Mouse (Mus musculus) hindbrain, embryonic 12.5 days (tissue): ENCODE measurements around the gene Pkmyt1. TPM values are rescaled to one million over a fixed set of nuclear protein-coding genes. Genes with fewer than 3 reads are reported as not detected.

Experiments
- ATAC-seq: fragments of 200-750 bp; cut with Nextera tagmentation; 2 replicates; pipeline ENCODE4 v1.8.0; 2017; ENCODE audit warnings: moderate TSS enrichment; ENCODE audit not compliant: low FRiP score
- H3K27ac ChIP-seq: fragments of 300-500 bp; sonication (generic); 2 replicates; pipeline ENCODE4 v1.5.1; 2016; ENCODE audit warnings: mild to moderate bottlenecking
- H3K27me3 ChIP-seq: fragments of 300-500 bp; sonication (generic); 2 replicates; pipeline ENCODE4 v1.6.1; 2016; ENCODE audit warnings: mild to moderate bottlenecking
- H3K36me3 ChIP-seq: fragments of 300-500 bp; sonication (generic); 2 replicates; pipeline ENCODE4 v1.6.1; 2016; ENCODE audit warnings: mild to moderate bottlenecking
- H3K4me1 ChIP-seq: fragments of 300-500 bp; sonication (generic); 2 replicates; pipeline ENCODE4 v1.6.1; 2016
- H3K4me2 ChIP-seq: fragments of 300-500 bp; sonication (generic); replicated peaks from 2 replicates; pipeline ENCODE4 v1.6.1; 2016; ENCODE audit warnings: mild to moderate bottlenecking
- H3K4me3 ChIP-seq: fragments of 300-500 bp; sonication (generic); 2 replicates; pipeline ENCODE4 v1.5.1; 2016; ENCODE audit warnings: mild to moderate bottlenecking
- H3K9ac ChIP-seq: fragments of 300-500 bp; sonication (generic); 2 replicates; pipeline ENCODE4 v1.6.1; 2016; ENCODE audit warnings: mild to moderate bottlenecking, moderate library complexity
- H3K9me3 ChIP-seq: fragments of 300-500 bp; sonication (generic); replicated peaks from 2 replicates; pipeline ENCODE4 v1.6.1; 2016; ENCODE audit warnings: mild to moderate bottlenecking
- WGBS: fragments of 180-500 bp; shearing (Covaris S2); methylation state at CpG from one replicate; pipeline ENCODE4 v1.1.7; 2016; 5-methylcytosine and 5-hydroxymethylcytosine counted together
- polyA plus RNA-seq: library from polyadenylated mRNA; unstranded; fragments of >200 nt; fragmentation: Nextera tagmentation; extraction: Ambion mirVana; gene quantifications from 2 replicates; pipeline ENCODE4 v1.2.1, GENCODE M21; 2016

Gene Pkmyt1
- polyA plus RNA-seq, 1 experiment from 2014 or later, result 31.2 TPM

GRCm38 (mm10) chr17:23742210-23742793 is 16.2 kb downstream of the Pkmyt1 start:
- Histone ChIP-seq H3K4me1 (peaks cover 47% of the 10 kb centered on the region), H3K27me3 (peaks cover 77% of the 10 kb centered on the region), H3K9ac (peak overlapping the region; percentile 27; the same call in 1 of the 2 replicates), H3K27ac (no peak overlapping the region), H3K4me3 (peak overlapping the region; percentile 15), H3K9me3 (no peaks in the 10 kb centered on the region), H3K4me2 (peak overlapping the region; percentile 44), H3K36me3 (peaks cover 7% of the 10 kb centered on the region; the same call in 1 of the 2 replicates)
- ATAC-seq, result no peak
- 8% methylated on average over 44 of the region's 44 CpGs for WGBS

- peaks cover 43% of the 10 kb centered on the region for H3K4me1 ChIP-seq
- no peak overlapping the region for H3K27ac ChIP-seq
- no peak overlapping the region for H3K4me3 ChIP-seq
- no peaks in the 10 kb centered on the region for H3K9me3 ChIP-seq
- ATAC-seq, result no peak
- 0 out of 2 replicates have a peak, but pooled peaks cover under 1% of the 10 kb centered on the region for H3K36me3 ChIP-seq
- H3K9ac ChIP-seq, result no peak overlapping the region
- no peak overlapping the region for H3K4me2 ChIP-seq
- peaks cover 78% of the 10 kb centered on the region for H3K27me3 ChIP-seq
- WGBS, result 63% methylated on average over 12 of the region's 12 CpGs
These were observed 16.8 kb downstream of the Pkmyt1 start for GRCm38 (mm10) chr17:23742941-23743340.

- Histone ChIP-seq H3K4me2 (no peak overlapping the region), H3K9ac (no peak overlapping the region), H3K4me1 (peaks cover 37% of the 10 kb centered on the region), H3K9me3 (no peaks in the 10 kb centered on the region), H3K4me3 (no peak overlapping the region), H3K27me3 (peaks cover 79% of the 10 kb centered on the region), H3K27ac (no peak overlapping the region), H3K36me3 (no peaks in the 10 kb centered on the region)
- WGBS, result 18% methylated on average over 8 of the region's 8 CpGs
- ATAC-seq, result no peak
These were observed 17.9 kb downstream of the Pkmyt1 start for GRCm38 (mm10) chr17:23744076-23744475.

GRCm38 (mm10) chr17:23744651-23745050 is 18.5 kb downstream of the Pkmyt1 start:
- no peak overlapping the region for H3K9ac ChIP-seq
- 3% methylated on average over 14 of the region's 14 CpGs for WGBS
- peaks cover 32% of the 10 kb centered on the region for H3K4me1 ChIP-seq
- peaks cover 77% of the 10 kb centered on the region for H3K27me3 ChIP-seq
- H3K36me3 ChIP-seq, result no peaks in the 10 kb centered on the region
- no peak for ATAC-seq
- 0 out of 2 replicates have a peak overlapping the region, but pooled peaks have one; percentile 65 for H3K4me2 ChIP-seq
- H3K9me3 ChIP-seq, result no peaks in the 10 kb centered on the region
- no peak overlapping the region for H3K27ac ChIP-seq
- H3K4me3 ChIP-seq, result no peak overlapping the region

- peaks cover 30% of the 10 kb centered on the region for H3K4me1 ChIP-seq
- H3K27ac ChIP-seq, result no peak within 1 kb of the TSS
These were observed 19.4 kb downstream of the Pkmyt1 start, which contains the start of gene Kremen2 for GRCm38 (mm10) chr17:23745301-23746251. Kremen2 (minus strand) TSS chr17:23745833.

GRCm38 (mm10) chr17:23746311-23746710 is 20.2 kb downstream of the Pkmyt1 start:
- H3K4me2 ChIP-seq, result peak overlapping the region; percentile 65
- no peak overlapping the region for H3K9ac ChIP-seq
- H3K27ac ChIP-seq, result no peak overlapping the region
- 3% methylated on average over 12 of the region's 12 CpGs for WGBS
- no peak for ATAC-seq
- H3K9me3 ChIP-seq, result no peaks in the 10 kb centered on the region
- peak overlapping the region; percentile 31; the same call in 1 of the 2 replicates for H3K4me3 ChIP-seq
- H3K36me3 ChIP-seq, result peaks cover 1% of the 10 kb centered on the region
- peaks cover 27% of the 10 kb centered on the region for H3K4me1 ChIP-seq
- H3K27me3 ChIP-seq, result peaks cover 67% of the 10 kb centered on the region

More at GRCm38 (mm10) chr17:23745301-23746251, 19.4 kb downstream of the Pkmyt1 start, which contains the start of gene Kremen2:
- no peak for ATAC-seq
- H3K27me3 ChIP-seq, result peaks cover 74% of the 10 kb centered on the region
- no peaks in the 10 kb centered on the region for H3K36me3 ChIP-seq
- H3K4me2 ChIP-seq, result peak within 1 kb of the TSS; percentile 65
- H3K9me3 ChIP-seq, result no peaks in the 10 kb centered on the region
- under 1% methylated on average over 39 of the region's 45 CpGs for WGBS
- H3K9ac ChIP-seq, result peak within 1 kb of the TSS; percentile 39; the same call in 1 of the 2 replicates
- H3K4me3 ChIP-seq, result peak within 1 kb of the TSS; percentile 31

GRCm38 (mm10) chr17:23746767-23747166 is 20.6 kb downstream of the Pkmyt1 start:
- Histone ChIP-seq H3K9me3 (no peaks in the 10 kb centered on the region), H3K4me3 (no peak overlapping the region), H3K27ac (no peak overlapping the region), H3K27me3 (peaks cover 62% of the 10 kb centered on the region), H3K4me1 (peaks cover 27% of the 10 kb centered on the region), H3K36me3 (peaks cover 6% of the 10 kb centered on the region), H3K4me2 (no peak overlapping the region), H3K9ac (no peak overlapping the region)
- 86% methylated on average over 3 of the region's 3 CpGs for WGBS
- no peak for ATAC-seq

- WGBS, result 80% methylated on average over 3 of the region's 3 CpGs
- Histone ChIP-seq H3K4me3 (no peak overlapping the region), H3K27me3 (peaks cover 55% of the 10 kb centered on the region), H3K4me2 (no peak overlapping the region), H3K9ac (no peak overlapping the region), H3K9me3 (no peaks in the 10 kb centered on the region), H3K36me3 (peaks cover 13% of the 10 kb centered on the region), H3K4me1 (peaks cover 21% of the 10 kb centered on the region), H3K27ac (no peak overlapping the region)
- ATAC-seq, result no peak
These were observed 21.3 kb downstream of the Pkmyt1 start for GRCm38 (mm10) chr17:23747471-23747870.

GRCm38 (mm10) chr17:23748026-23748425 is 21.9 kb downstream of the Pkmyt1 start:
- Histone ChIP-seq H3K9me3 (no peaks in the 10 kb centered on the region), H3K9ac (no peak overlapping the region), H3K4me3 (no peak overlapping the region), H3K27me3 (peaks cover 50% of the 10 kb centered on the region), H3K4me2 (no peak overlapping the region), H3K27ac (no peak overlapping the region), H3K4me1 (peaks cover 21% of the 10 kb centered on the region), H3K36me3 (peaks cover 19% of the 10 kb centered on the region)
- WGBS, result 44% methylated on average over 6 of the region's 6 CpGs
- no peak for ATAC-seq

- no peak overlapping the region for H3K4me3 ChIP-seq
- no peak overlapping the region for H3K9ac ChIP-seq
- WGBS, result 36% methylated on average over 10 of the region's 10 CpGs
- no peak overlapping the region; the same call in 1 of the 2 replicates for H3K4me2 ChIP-seq
- no peaks in the 10 kb centered on the region for H3K9me3 ChIP-seq
- H3K27me3 ChIP-seq, result peaks cover 42% of the 10 kb centered on the region
- ATAC-seq, result no peak
- H3K36me3 ChIP-seq, result peaks cover 26% of the 10 kb centered on the region
- H3K4me1 ChIP-seq, result peaks cover 21% of the 10 kb centered on the region
- no peak overlapping the region for H3K27ac ChIP-seq
These were observed 22.7 kb downstream of the Pkmyt1 start for GRCm38 (mm10) chr17:23748631-23749391.

GRCm38 (mm10) chr17:23749400-23750191 is 23.5 kb downstream of the Pkmyt1 start:
- H3K27ac ChIP-seq, result no peak overlapping the region
- WGBS, result 81% methylated on average over 11 of the region's 11 CpGs
- no peak overlapping the region for H3K4me3 ChIP-seq

More at GRCm38 (mm10) chr17:23749400-23750191, 23.5 kb downstream of the Pkmyt1 start:
- no peak for ATAC-seq
- Histone ChIP-seq H3K9ac (no peak overlapping the region), H3K4me1 (peaks cover 21% of the 10 kb centered on the region), H3K4me2 (no peak overlapping the region), H3K36me3 (peaks cover 34% of the 10 kb centered on the region), H3K9me3 (no peaks in the 10 kb centered on the region), H3K27me3 (peaks cover 34% of the 10 kb centered on the region)
